15 mouse cellular contexts compared by ENCODE assay signal in genomic region chr5:35118418-35118817, GRCm38 (mm10). TPM values are rescaled to one million over a fixed set of nuclear protein-coding genes. Genes with fewer than 3 reads are reported as not detected.
A peak's percentile ranks its signal among the peaks of the same experiment; 100 is the strongest.
DNase-seq lines count a peak whose midpoint lies in the region; ATAC-seq and TF ChIP-seq lines count a peak whose summit lies in the region.
"Had no signal": no experiment of that assay in that cellular context is flagged by ENCODE, and none has a peak within 500 bp of the region (broad histone marks: within the 10 kb centered on the region; RNA-seq: fewer than 3 reads in every experiment).

No protein-coding gene starts in this region.

- 90% methylated on average over 2 of the region's 2 CpGs for WGBS in forebrain, embryonic 14.5 days
- WGBS in forebrain, embryonic 11.5 days, result 98% methylated on average over 2 of the region's 2 CpGs
- 94% methylated on average over 2 of the region's 2 CpGs for WGBS in lung, postnatal 0 days

- H3K4me3 ChIP-seq in forebrain, embryonic 14.5 days (ENCODE audit: low read depth, low read length), result no peak overlapping the region
- no peak overlapping the region for H3K4me3 ChIP-seq in forebrain, embryonic 11.5 days (ENCODE audit: low read depth, low read length)
- H3K4me3 ChIP-seq in lung, postnatal 0 days (ENCODE audit: low read depth, low read length), result no peak overlapping the region
- H3K4me3 ChIP-seq: embryonic facial prominence, embryonic 15.5 days; heart, embryonic 10.5 days; neural tube, embryonic 15.5 days had no signal

- ATAC-seq in forebrain, embryonic 14.5 days, result peak; percentile 29
- no peak for ATAC-seq in forebrain, embryonic 11.5 days (replicated peaks; ENCODE audit: low FRiP score)
- ATAC-seq in lung, postnatal 0 days, result no peak
- ATAC-seq: activated CD4-positive, CD25-positive, alpha-beta regulatory T cell, adult 4 months had no signal

- no peak overlapping the region for H3K9ac ChIP-seq in forebrain, embryonic 14.5 days (ENCODE audit: low read length)
- no peak overlapping the region for H3K9ac ChIP-seq in forebrain, embryonic 11.5 days (ENCODE audit: low read length)
- H3K9ac ChIP-seq in lung, postnatal 0 days (replicated peaks; ENCODE audit: low read depth), result no peak overlapping the region
- H3K9ac ChIP-seq: embryonic facial prominence, embryonic 15.5 days; neural tube, embryonic 15.5 days had no signal

- no peak for TF ChIP-seq EP300 in lung, postnatal 0 days (IDR thresholded peaks at IDR 0.05)

- no peaks in the 10 kb centered on the region for H3K36me3 ChIP-seq in forebrain, embryonic 14.5 days (ENCODE audit: control insufficient read depth, insufficient read depth, low read length)
- H3K36me3 ChIP-seq in forebrain, embryonic 11.5 days (ENCODE audit: control insufficient read depth, insufficient read depth, low read length), result no peaks in the 10 kb centered on the region
- H3K36me3 ChIP-seq in lung, postnatal 0 days (ENCODE audit: insufficient read depth, low read length), result no peaks in the 10 kb centered on the region
- H3K36me3 ChIP-seq: embryonic facial prominence, embryonic 15.5 days; heart, embryonic 10.5 days; neural tube, embryonic 15.5 days had no signal

- peak overlapping the region; percentile 7; the same call in 1 of the 2 replicates for H3K27ac ChIP-seq in forebrain, embryonic 14.5 days (ENCODE audit: low read depth, low read length)
- H3K27ac ChIP-seq in forebrain, embryonic 11.5 days (ENCODE audit: low read depth, low read length), result no peak overlapping the region
- H3K27ac ChIP-seq in lung, postnatal 0 days (ENCODE audit: low read length), result no peak overlapping the region
- H3K27ac ChIP-seq: embryonic facial prominence, embryonic 15.5 days; heart, embryonic 10.5 days; neural tube, embryonic 15.5 days had no signal

- no peaks in the 10 kb centered on the region for H3K27me3 ChIP-seq in forebrain, embryonic 14.5 days (replicated peaks; ENCODE audit: control insufficient read depth, insufficient read depth, low read length)
- H3K27me3 ChIP-seq in forebrain, embryonic 11.5 days (ENCODE audit: control insufficient read depth, insufficient read depth, low read length), result no peaks in the 10 kb centered on the region
- no peaks in the 10 kb centered on the region for H3K27me3 ChIP-seq in lung, postnatal 0 days (replicated peaks; ENCODE audit: insufficient read depth, low read length)
- H3K27me3 ChIP-seq: embryonic facial prominence, embryonic 15.5 days; neural tube, embryonic 15.5 days had no signal

- H3K4me1 ChIP-seq in forebrain, embryonic 14.5 days (ENCODE audit: control insufficient read depth, insufficient read depth, low read length), result no peaks in the 10 kb centered on the region
- H3K4me1 ChIP-seq in forebrain, embryonic 11.5 days (replicated peaks; ENCODE audit: control insufficient read depth, insufficient read depth, low read length), result no peaks in the 10 kb centered on the region
- no peaks in the 10 kb centered on the region for H3K4me1 ChIP-seq in lung, postnatal 0 days (ENCODE audit: insufficient read depth, low read depth, low read length)
- H3K4me1 ChIP-seq: embryonic facial prominence, embryonic 15.5 days had no signal

- TF ChIP-seq CTCF in lung, postnatal 0 days (IDR thresholded peaks at IDR 0.05), result no peak

- DNase-seq in forebrain, embryonic 14.5 days (ENCODE audit: low spot score), result peak; percentile 72
- no peak for DNase-seq in forebrain, embryonic 11.5 days (ENCODE audit: low spot score)
- DNase-seq in lung, postnatal 10 days, result peak; percentile 40
- DNase-seq in lung, postnatal 0 days (ENCODE audit: low spot score), result no peak
- peak; percentile 58 for DNase-seq in adrenal gland, postnatal 14 days
- peak; percentile 84 to 86 for DNase-seq in cerebellum, postnatal 10 days
- DNase-seq in spleen, adult 12 weeks (ENCODE audit: low spot score), result no peak
- DNase-seq in spleen, postnatal 4 days (ENCODE audit: low spot score in 2 of 2), result no peak
- DNase-seq: lung, postnatal 14 days; right cerebral cortex, postnatal 25 days had no signal

- no peak overlapping the region for H3K4me2 ChIP-seq in forebrain, embryonic 14.5 days (ENCODE audit: low read length)
- no peak overlapping the region for H3K4me2 ChIP-seq in forebrain, embryonic 11.5 days (ENCODE audit: low read depth, low read length, severe bottlenecking)
- no peak overlapping the region for H3K4me2 ChIP-seq in lung, postnatal 0 days (replicated peaks; ENCODE audit: low read depth, low read length)
- H3K4me2 ChIP-seq: embryonic facial prominence, embryonic 15.5 days; liver, embryonic 11.5 days; neural tube, embryonic 15.5 days had no signal

- H3K9me3 ChIP-seq in forebrain, embryonic 14.5 days (replicated peaks; ENCODE audit: control insufficient read depth, low read length), result no peaks in the 10 kb centered on the region
- no peaks in the 10 kb centered on the region for H3K9me3 ChIP-seq in forebrain, embryonic 11.5 days (ENCODE audit: control insufficient read depth, low read length)
- H3K9me3 ChIP-seq in lung, postnatal 0 days (ENCODE audit: low read length), result no peaks in the 10 kb centered on the region
- H3K9me3 ChIP-seq: embryonic facial prominence, embryonic 15.5 days; heart, embryonic 10.5 days; neural tube, embryonic 15.5 days had no signal

RNA-seq across cellular contexts. Expression of gene Lrpap1, which starts 12.9 kb away (rescaled TPM):
- polyA plus RNA-seq in forebrain, embryonic 14.5 days (2014; fragmentation: Nextera tagmentation; extraction: Ambion mirVana), result 162 and 169 TPM in 2 replicates
- polyA plus RNA-seq in forebrain, embryonic 11.5 days (2014; fragmentation: Nextera tagmentation; extraction: Ambion mirVana), result 83.2 and 83.7 TPM in 2 replicates
- 170 and 184 TPM in 2 replicates for polyA plus RNA-seq in lung, postnatal 0 days (2015; fragmentation: Nextera tagmentation; extraction: Ambion mirVana)
- 80.8 and 88.8 TPM in 2 replicates for total RNA-seq in adrenal gland, postnatal 14 days (2021)

Comparison
In these comparisons a context has a peak if more than half of its experiments do, and no peak if none do; other contexts are left out.
1. DNase-seq: peak in forebrain, embryonic 14.5 days (single experiment), lung, postnatal 10 days (single experiment), adrenal gland, postnatal 14 days (single experiment) and cerebellum, postnatal 10 days (2 of 2); none in forebrain, embryonic 11.5 days (single experiment), lung, postnatal 0 days (single experiment), spleen, adult 12 weeks (single experiment) and spleen, postnatal 4 days (0 of 2).